Mouse (Mus musculus): ENCODE data around the gene Tlr2. TPM values are rescaled to one million over a fixed set of nuclear protein-coding genes. Genes with fewer than 3 reads are reported as not detected.
"Not testable (repeated sequence)": the region's sequence is repeated elsewhere in the genome, so short reads cannot be mapped to it uniquely, and the experiment has no call there.

The Tlr2 gene
- 11.8 and 13.8 TPM in 2 replicates for total RNA-seq (2012; rRNA removed)

GRCm38 (mm10) chr3:83841095-83841850 is at the start of gene Tlr2:
TSS of gene Tlr2 (minus strand) at chr3:83841767.
- no peaks in the 10 kb centered on the region for H3K9me3 ChIP-seq (ENCODE audit: control insufficient read depth, insufficient read depth, low read depth, low read length)
- no peak within 1 kb of the TSS for H3K27ac ChIP-seq (ENCODE audit: insufficient read depth, low read depth, low read length, poor library complexity, severe bottlenecking)
- peaks cover under 1 to 5% of the 10 kb centered on the region in 2 experiments; a peak in 3 of 4 replicates for H3K4me1 ChIP-seq (ENCODE audit: control insufficient read depth in 2 of 2, insufficient read depth in 2 of 2, low read length in 2 of 2, poor library complexity in 1 of 2)
- peak within 1 kb of the TSS; percentile 88 for H3K9ac ChIP-seq (ENCODE audit: insufficient read depth, low read depth, low read length, poor library complexity, severe bottlenecking)
- H3K36me3 ChIP-seq (ENCODE audit: control insufficient read depth, insufficient read depth, low read length, poor library complexity, severe bottlenecking): 0 out of 2 replicates have a peak, but pooled peaks cover 3% of the 10 kb centered on the region
- TF ChIP-seq ZC3H11A (IDR thresholded peaks at IDR 0.05; ENCODE audit: borderline replicate concordance, low read depth, low read length): peak; percentile 37; the same call in 1 of the 2 replicates
- TF ChIP-seq MAFK (IDR thresholded peaks at IDR 0.05; ENCODE audit: insufficient read depth, low read depth, low read length): no peak
- DNase-seq (ENCODE audit: low read depth, low spot score): peak; percentile 37
- peak within 1 kb of the TSS; percentile 90 to 92 for H3K4me3 ChIP-seq (ENCODE audit: insufficient read depth in 1 of 2, low read depth in 1 of 2, low read length in 2 of 2, poor library complexity in 1 of 2, severe bottlenecking in 1 of 2)
- in situ Hi-C loops (cut with MboI; ENCODE audit: low sequenced_read_pairs in 2 of 2, unreplicated experiment in 2 of 2): no loop called here

- H3K4me1 ChIP-seq (ENCODE audit: control insufficient read depth in 2 of 2, insufficient read depth in 2 of 2, low read length in 2 of 2, poor library complexity in 1 of 2): no peaks in the 10 kb centered on the region; a peak in 1 of 4 replicates
- H3K36me3 ChIP-seq (ENCODE audit: control insufficient read depth, insufficient read depth, low read length, poor library complexity, severe bottlenecking): 0 out of 2 replicates have a peak, but pooled peaks cover 2% of the 10 kb centered on the region
- DNase-seq (ENCODE audit: low read depth, low spot score): no peak
- no peak overlapping the region for H3K27ac ChIP-seq (ENCODE audit: insufficient read depth, low read depth, low read length, poor library complexity, severe bottlenecking)
- no peak overlapping the region for H3K4me3 ChIP-seq (ENCODE audit: insufficient read depth in 1 of 2, low read depth in 1 of 2, low read length in 2 of 2, poor library complexity in 1 of 2, severe bottlenecking in 1 of 2)
- in situ Hi-C loops (cut with MboI; ENCODE audit: low sequenced_read_pairs in 2 of 2, unreplicated experiment in 2 of 2): no loop called here
- H3K9ac ChIP-seq (ENCODE audit: insufficient read depth, low read depth, low read length, poor library complexity, severe bottlenecking): no peak overlapping the region
- peaks cover 4% of the 10 kb centered on the region; the same call in 1 of the 2 replicates for H3K9me3 ChIP-seq (ENCODE audit: control insufficient read depth, insufficient read depth, low read depth, low read length)
- no peak for TF ChIP-seq ZC3H11A (IDR thresholded peaks at IDR 0.05; ENCODE audit: borderline replicate concordance, low read depth, low read length)
- TF ChIP-seq CHD2 (IDR thresholded peaks at IDR 0.05; ENCODE audit: low read depth, low read length): no peak
- no peak for TF ChIP-seq MAFK (IDR thresholded peaks at IDR 0.05; ENCODE audit: insufficient read depth, low read depth, low read length)
- TF ChIP-seq HCFC1 (IDR thresholded peaks at IDR 0.05; ENCODE audit: borderline replicate concordance, insufficient read depth, low read length): no peak
- TF ChIP-seq ZNF384 (IDR thresholded peaks at IDR 0.05; ENCODE audit: low read depth, low read length): no peak
Observed at GRCm38 (mm10) chr3:83885163-83885562, 43.6 kb upstream of the Tlr2 start.

- peak overlapping the region; percentile 64; the same call in 1 of the 2 replicates for H3K27ac ChIP-seq (ENCODE audit: insufficient read depth, low read depth, low read length, poor library complexity, severe bottlenecking)
- DNase-seq (ENCODE audit: low read depth, low spot score); H3K9ac ChIP-seq (ENCODE audit: insufficient read depth, low read depth, low read length, poor library complexity, severe bottlenecking); in situ Hi-C loops (cut with MboI; ENCODE audit: low sequenced_read_pairs in 2 of 2, unreplicated experiment in 2 of 2); H3K9me3 ChIP-seq (ENCODE audit: control insufficient read depth, insufficient read depth, low read depth, low read length); H3K4me3 ChIP-seq (ENCODE audit: insufficient read depth in 1 of 2, low read depth in 1 of 2, low read length in 2 of 2, poor library complexity in 1 of 2, severe bottlenecking in 1 of 2); H3K36me3 ChIP-seq (ENCODE audit: control insufficient read depth, insufficient read depth, low read length, poor library complexity, severe bottlenecking); H3K4me1 ChIP-seq (ENCODE audit: control insufficient read depth in 2 of 2, insufficient read depth in 2 of 2, low read length in 2 of 2, poor library complexity in 1 of 2): not testable (repeated sequence)
Observed at GRCm38 (mm10) chr3:83879261-83880050, 37.9 kb upstream of the Tlr2 start.

- H3K9me3 ChIP-seq (ENCODE audit: control insufficient read depth, insufficient read depth, low read depth, low read length): peaks cover 9% of the 10 kb centered on the region; the same call in 1 of the 2 replicates
- H3K36me3 ChIP-seq (ENCODE audit: control insufficient read depth, insufficient read depth, low read length, poor library complexity, severe bottlenecking): peaks cover 7% of the 10 kb centered on the region
- no peak for DNase-seq (ENCODE audit: low read depth, low spot score)
- H3K9ac ChIP-seq (ENCODE audit: insufficient read depth, low read depth, low read length, poor library complexity, severe bottlenecking): no peak overlapping the region
- H3K4me1 ChIP-seq (ENCODE audit: control insufficient read depth in 2 of 2, insufficient read depth in 2 of 2, low read length in 2 of 2, poor library complexity in 1 of 2): no peaks in the 10 kb centered on the region
- in situ Hi-C loops (cut with MboI; ENCODE audit: low sequenced_read_pairs in 2 of 2, unreplicated experiment in 2 of 2): no loop called here
- peak overlapping the region; percentile 87; the same call in 1 of the 2 replicates for H3K27ac ChIP-seq (ENCODE audit: insufficient read depth, low read depth, low read length, poor library complexity, severe bottlenecking)
- TF ChIP-seq ZC3H11A (IDR thresholded peaks at IDR 0.05; ENCODE audit: borderline replicate concordance, low read depth, low read length): no peak
- TF ChIP-seq MAFK (IDR thresholded peaks at IDR 0.05; ENCODE audit: insufficient read depth, low read depth, low read length): no peak
- TF ChIP-seq HCFC1 (IDR thresholded peaks at IDR 0.05; ENCODE audit: borderline replicate concordance, insufficient read depth, low read length): no peak
- TF ChIP-seq CHD2 (IDR thresholded peaks at IDR 0.05; ENCODE audit: low read depth, low read length): no peak
- TF ChIP-seq ZNF384 (IDR thresholded peaks at IDR 0.05; ENCODE audit: low read depth, low read length): no peak
- H3K4me3 ChIP-seq (ENCODE audit: insufficient read depth in 1 of 2, low read depth in 1 of 2, low read length in 2 of 2, poor library complexity in 1 of 2, severe bottlenecking in 1 of 2): no peak overlapping the region
Observed at GRCm38 (mm10) chr3:83878801-83879200, 37.2 kb upstream of the Tlr2 start.

All from ES-E14 (cell line).